Mouse (Mus musculus): ENCODE results near the gene Edn2. TPM values are rescaled to one million over a fixed set of nuclear protein-coding genes. Genes with fewer than 3 reads are reported as not detected.

Edn2 gene
- polyA plus RNA-seq (2012; rRNA removed; ENCODE audit: low replicate concordance): 17.5 and 28.8 TPM in 2 replicates

GRCm38 (mm10) chr4:120161166-120161949, at the start of gene Edn2:
Edn2 (plus strand) TSS chr4:120161206.

Other genes starting within 250 kb of the Edn2 start
- not detected in 2 replicates for gene AL607142.1, start 96.2 kb upstream of the Edn2 start, polyA plus RNA-seq (2012; rRNA removed; ENCODE audit: low replicate concordance)
- gene Foxo6, start 126.1 kb downstream of the Edn2 start, polyA plus RNA-seq (2012; rRNA removed; ENCODE audit: low replicate concordance): 2.1 and 17.1 TPM in 2 replicates
- 9.0 and 15.0 TPM in 2 replicates for gene Scmh1, start 244.1 kb downstream of the Edn2 start, polyA plus RNA-seq (2012; rRNA removed; ENCODE audit: low replicate concordance)